Mouse (Mus musculus): ENCODE measurements around the gene Efl1. TPM values are rescaled to one million over a fixed set of nuclear protein-coding genes. Genes with fewer than 3 reads are reported as not detected.
A peak's percentile ranks its signal among the peaks of the same experiment; 100 is the strongest.

The Efl1 gene
- polyA plus RNA-seq, 2 experiments from 2014 or later: 40.0 to 41.0 TPM

- no peak for ATAC-seq
Observed at GRCm38 (mm10) chr7:82819541-82819940, 171.1 kb downstream of the Efl1 start.

DNA sequence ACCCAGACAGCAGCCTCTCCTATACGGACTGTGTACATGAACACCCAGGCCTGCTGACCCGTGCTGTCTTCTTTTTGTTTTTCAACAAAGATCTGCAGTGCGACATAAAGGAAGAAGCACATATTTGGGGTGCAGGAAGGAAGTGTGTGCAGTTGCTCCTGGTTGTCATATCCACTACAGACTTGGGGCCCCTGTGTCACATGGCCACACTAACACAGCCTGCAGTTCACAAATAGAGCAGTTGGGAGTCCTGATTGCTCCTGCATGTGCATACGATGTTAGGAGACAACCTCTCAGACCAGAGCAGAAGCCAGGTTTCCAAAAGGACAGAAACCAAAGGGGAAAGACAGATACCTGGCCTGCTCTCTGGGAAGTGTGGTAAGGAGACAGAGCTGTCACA is 172.2 kb downstream of the Efl1 start:
- peak; percentile 49 for ATAC-seq

GRCm38 (mm10) chr7:82821501-82821900 is 173.1 kb downstream of the Efl1 start:
- ATAC-seq: no peak

- no peak for ATAC-seq
Observed at GRCm38 (mm10) chr7:82822528-82822927, 174.1 kb downstream of the Efl1 start.

Other genes starting within 250 kb of the Efl1 start
- gene Saxo2, start 86 bp upstream of the Efl1 start, polyA plus RNA-seq (2017; shearing (Covaris generic)): not detected
- 1 to 10 TPM; 2.1 to 2.5 TPM for gene Mex3b, start 218.7 kb downstream of the Efl1 start, polyA plus RNA-seq (2017; shearing (Covaris generic))